Mouse (Mus musculus) heart, embryonic 12.5 days (tissue): ENCODE results near the gene Ccdc162. TPM values are rescaled to one million over a fixed set of nuclear protein-coding genes. Genes with fewer than 3 reads are reported as not detected.
"Not testable (repeated sequence)": the region's sequence is repeated elsewhere in the genome, so short reads cannot be mapped to it uniquely, and the experiment has no call there.

Experiments used
- ATAC-seq: fragments of 200-750 bp; cut with Nextera tagmentation; 2 replicates; pipeline ENCODE4 v1.8.0; 2017; ENCODE audit warnings: moderate TSS enrichment, moderate library complexity; ENCODE audit not compliant: insufficient number of reproducible peaks, low FRiP score
- H3K27ac ChIP-seq: fragments of 300-500 bp; sonication (generic); 2 replicates; pipeline ENCODE4 v1.5.1; 2016; ENCODE audit warnings: mild to moderate bottlenecking, moderate library complexity; ENCODE audit not compliant: poor library complexity, severe bottlenecking
- H3K27me3 ChIP-seq: fragments of 300-500 bp; sonication (generic); replicated peaks from 2 replicates; pipeline ENCODE4 v1.6.1; 2016; ENCODE audit warnings: mild to moderate bottlenecking, moderate library complexity
- H3K36me3 ChIP-seq: fragments of 300-500 bp; sonication (generic); 2 replicates; pipeline ENCODE4 v1.6.1; 2016; ENCODE audit warnings: mild to moderate bottlenecking, moderate library complexity
- H3K4me1 ChIP-seq: fragments of 300-500 bp; sonication (generic); replicated peaks from 2 replicates; pipeline ENCODE4 v1.6.1; 2016; ENCODE audit warnings: mild to moderate bottlenecking
- H3K4me2 ChIP-seq: fragments of 300-500 bp; sonication (generic); 2 replicates; pipeline ENCODE4 v1.6.1; 2016; ENCODE audit warnings: mild to moderate bottlenecking, moderate library complexity
- H3K4me3 ChIP-seq: fragments of 300-500 bp; sonication (generic); 2 replicates; pipeline ENCODE4 v1.5.1; 2016; ENCODE audit warnings: mild to moderate bottlenecking
- H3K9ac ChIP-seq: fragments of 300-500 bp; sonication (generic); 2 replicates; pipeline ENCODE4 v1.6.1; 2016; ENCODE audit warnings: mild to moderate bottlenecking, moderate library complexity
- H3K9me3 ChIP-seq: fragments of 300-500 bp; sonication (generic); replicated peaks from 2 replicates; pipeline ENCODE4 v1.6.1; 2016; ENCODE audit warnings: mild to moderate bottlenecking, moderate library complexity
- WGBS: fragments of 180-500 bp; shearing (Covaris S2); methylation state at CpG from one replicate; pipeline ENCODE4 v1.1.7; 2016; 5-methylcytosine and 5-hydroxymethylcytosine counted together
- polyA plus RNA-seq: library from polyadenylated mRNA; unstranded; fragments of >200 nt; fragmentation: Nextera tagmentation; extraction: Ambion mirVana; gene quantifications from 2 replicates; pipeline ENCODE4 v1.2.1, GENCODE M21; 2016

The Ccdc162 gene
- polyA plus RNA-seq, 1 experiment from 2014 or later, result 0.34 TPM

DNA sequence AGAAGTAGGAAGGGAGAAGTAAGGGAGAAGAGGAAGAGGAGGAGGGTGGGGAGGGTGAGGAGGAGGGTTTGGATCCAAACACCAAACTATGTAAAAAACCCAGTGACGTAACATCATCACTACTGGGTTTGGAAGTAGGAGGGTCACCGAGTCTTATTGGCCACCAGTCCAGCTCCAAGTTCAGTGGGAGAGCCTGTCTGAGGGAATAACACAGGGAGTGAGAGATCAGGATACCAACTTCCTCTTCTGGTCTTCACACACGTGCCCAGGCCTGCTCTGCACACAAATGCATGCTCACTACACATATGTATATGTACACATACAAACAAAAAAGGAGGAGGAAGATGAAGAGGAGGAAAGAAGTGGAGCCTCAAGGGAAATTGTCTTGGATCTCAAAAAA lies 42.1 kb downstream of the Ccdc162 start:
- H3K4me2 ChIP-seq, result no peak overlapping the region
- H3K9ac ChIP-seq, result no peak overlapping the region
- no peak overlapping the region for H3K4me3 ChIP-seq
- 84% methylated on average over 3 of the region's 3 CpGs for WGBS
- no peaks in the 10 kb centered on the region for H3K27me3 ChIP-seq
- peaks cover 8% of the 10 kb centered on the region; the same call in 1 of the 2 replicates for H3K4me1 ChIP-seq
- no peak for ATAC-seq
- no peaks in the 10 kb centered on the region for H3K36me3 ChIP-seq
- H3K27ac ChIP-seq, result no peak overlapping the region
- no peaks in the 10 kb centered on the region for H3K9me3 ChIP-seq

DNA sequence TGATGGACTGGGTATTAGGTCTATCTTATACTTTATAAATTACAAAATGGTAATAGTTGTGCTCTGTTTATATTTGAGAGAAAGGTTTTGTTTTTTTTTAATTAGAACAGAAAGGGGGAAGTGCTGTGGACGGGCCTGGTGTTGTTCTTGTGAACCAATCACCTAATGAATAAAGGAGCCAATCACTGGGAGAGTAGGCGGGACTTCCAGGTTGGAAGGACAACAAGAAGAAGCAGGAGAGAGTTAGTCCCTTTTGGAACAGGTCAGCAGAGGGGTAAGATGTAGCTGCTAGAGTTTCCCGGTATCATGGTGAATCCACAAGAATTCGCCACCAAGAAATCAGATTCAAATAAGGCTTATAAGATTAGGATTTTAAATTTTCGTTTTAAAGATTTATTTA lies 46.2 kb downstream of the Ccdc162 start:
- Histone ChIP-seq H3K36me3 (no peaks in the 10 kb centered on the region), H3K4me1 (no peaks in the 10 kb centered on the region), H3K9me3 (no peaks in the 10 kb centered on the region), H3K27me3 (no peaks in the 10 kb centered on the region), H3K4me2 (no peak overlapping the region), H3K27ac (no peak overlapping the region), H3K4me3 (no peak overlapping the region), H3K9ac (no peak overlapping the region)
- 71% methylated on average over 5 of the region's 5 CpGs for WGBS
- ATAC-seq, result no peak

DNA sequence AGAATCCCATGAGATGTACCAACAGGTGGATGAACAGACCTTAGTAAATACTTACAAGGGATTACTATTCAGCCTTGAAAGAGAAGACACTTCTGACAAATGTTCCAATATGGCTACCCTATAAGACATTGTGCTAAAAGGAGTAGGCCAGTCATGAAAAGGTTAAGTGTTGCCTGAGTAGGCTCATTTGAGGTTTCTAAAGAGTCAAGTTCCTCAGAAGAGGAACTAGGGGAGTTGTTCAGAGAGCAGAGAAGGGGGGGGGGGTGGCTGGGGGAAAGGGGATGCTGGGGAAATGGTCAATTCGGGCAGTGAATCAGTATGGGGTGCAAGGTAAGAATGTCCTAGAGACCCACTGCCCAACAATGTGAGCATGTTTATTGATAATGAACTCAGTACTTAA lies 50.9 kb downstream of the Ccdc162 start:
- Histone ChIP-seq H3K36me3 (no peaks in the 10 kb centered on the region), H3K4me2 (no peak overlapping the region), H3K4me1 (no peaks in the 10 kb centered on the region), H3K27ac (no peak overlapping the region), H3K9me3 (no peaks in the 10 kb centered on the region), H3K4me3 (no peak overlapping the region), H3K27me3 (no peaks in the 10 kb centered on the region), H3K9ac (no peak overlapping the region)
- no peak for ATAC-seq
- WGBS, result 90% methylated on average over 1 of the region's 1 CpGs

GRCm38 (mm10) chr10:41659671-41660070 lies 56.8 kb downstream of the Ccdc162 start:
- not testable (repeated sequence) for H3K4me3 ChIP-seq, H3K9me3 ChIP-seq, H3K4me1 ChIP-seq, H3K4me2 ChIP-seq, ATAC-seq, H3K27ac ChIP-seq, H3K27me3 ChIP-seq, H3K9ac ChIP-seq, H3K36me3 ChIP-seq
- 90% methylated on average over 6 of the region's 6 CpGs for WGBS

- H3K9me3 ChIP-seq, H3K27me3 ChIP-seq, H3K27ac ChIP-seq, ATAC-seq, H3K36me3 ChIP-seq, H3K4me2 ChIP-seq, H3K4me3 ChIP-seq, H3K9ac ChIP-seq: not testable (repeated sequence)
- peaks cover 21% of the 10 kb centered on the region for H3K4me1 ChIP-seq
Measured at GRCm38 (mm10) chr10:41655684-41656083, 60.8 kb downstream of the Ccdc162 start.

DNA sequence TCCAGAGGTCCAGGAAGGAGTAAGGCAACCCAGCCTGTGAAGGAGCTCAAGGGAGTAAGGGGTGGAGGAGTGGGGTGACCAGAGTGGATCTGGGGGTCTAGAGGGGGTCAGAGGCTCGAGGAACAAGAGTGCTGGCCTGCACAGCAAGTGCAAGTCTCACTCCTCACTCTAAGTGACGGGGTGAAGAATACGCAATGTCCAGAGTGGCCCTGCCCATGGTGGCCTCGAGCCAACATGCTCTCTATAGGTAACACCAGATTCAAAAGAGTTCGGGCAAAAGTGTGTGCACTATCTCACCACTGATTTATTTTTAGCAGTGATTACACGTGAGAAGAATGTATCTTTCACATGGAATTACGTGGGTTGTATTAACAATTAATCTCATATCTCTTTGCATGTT lies 63.4 kb downstream of the Ccdc162 start:
- Histone ChIP-seq H3K27ac (no peak overlapping the region), H3K4me2 (no peak overlapping the region), H3K9me3 (no peaks in the 10 kb centered on the region), H3K36me3 (no peaks in the 10 kb centered on the region), H3K27me3 (0 out of 2 replicates have a peak, but pooled peaks cover 3% of the 10 kb centered on the region), H3K4me3 (no peak overlapping the region), H3K4me1 (peaks cover 21% of the 10 kb centered on the region), H3K9ac (no peak overlapping the region)
- 42% methylated on average over 7 of the region's 7 CpGs for WGBS
- ATAC-seq, result no peak

DNA sequence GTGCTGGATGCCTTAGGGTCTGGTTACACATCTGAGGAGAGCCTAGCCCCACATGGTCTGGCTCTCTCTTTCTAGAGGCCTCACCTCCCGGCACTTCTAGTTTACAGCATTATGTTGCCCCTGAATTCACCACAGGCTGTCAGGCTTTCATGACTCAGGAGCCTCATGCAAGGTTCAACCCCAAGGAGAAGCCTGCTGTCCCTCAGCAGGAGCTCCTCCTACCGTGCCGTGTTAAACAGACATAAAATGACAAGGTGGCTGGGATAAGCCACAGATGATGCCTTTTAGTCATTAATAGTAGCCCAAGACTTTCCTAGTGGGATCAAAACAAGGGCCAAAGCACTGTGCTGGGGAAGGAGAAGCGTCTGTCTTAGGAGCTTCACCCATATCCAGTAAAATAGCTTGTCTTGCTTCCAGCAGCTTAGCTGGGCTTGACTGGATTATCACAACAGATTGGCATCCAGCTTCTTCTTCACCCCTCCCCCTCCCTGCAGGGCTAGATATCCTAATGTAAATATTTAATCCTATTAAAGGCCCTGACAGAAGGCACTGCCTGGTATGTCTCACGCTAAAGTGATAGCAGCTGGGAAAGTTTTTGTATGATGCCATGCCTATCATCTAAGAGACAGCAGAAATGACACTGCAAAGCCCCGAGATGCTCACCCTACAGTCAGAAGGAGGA lies 64.2 kb downstream of the Ccdc162 start:
- Histone ChIP-seq H3K27me3 (no peaks in the 10 kb centered on the region), H3K27ac (0 out of 2 replicates have a peak overlapping the region, but pooled peaks have one; percentile 18), H3K4me3 (no peak overlapping the region), H3K4me1 (peaks cover 21% of the 10 kb centered on the region), H3K36me3 (no peaks in the 10 kb centered on the region), H3K4me2 (no peak overlapping the region), H3K9me3 (no peaks in the 10 kb centered on the region), H3K9ac (no peak overlapping the region)
- no peak for ATAC-seq
- WGBS, result 15% methylated on average over 6 of the region's 6 CpGs

GRCm38 (mm10) chr10:41651532-41651931 lies 64.9 kb downstream of the Ccdc162 start:
- Histone ChIP-seq H3K4me1 (peaks cover 21% of the 10 kb centered on the region), H3K4me3 (no peak overlapping the region), H3K4me2 (no peak overlapping the region), H3K9ac (no peak overlapping the region), H3K27me3 (no peaks in the 10 kb centered on the region), H3K36me3 (no peaks in the 10 kb centered on the region), H3K9me3 (no peaks in the 10 kb centered on the region), H3K27ac (0 out of 2 replicates have a peak overlapping the region, but pooled peaks have one; percentile 18)
- whole genome bisulfite sequencing, result 81% methylated on average over 3 of the region's 3 CpGs
- ATAC-seq, result no peak

GRCm38 (mm10) chr10:41649186-41649585 lies 67.2 kb downstream of the Ccdc162 start:
- Histone ChIP-seq H3K27ac (no peak overlapping the region), H3K9ac (no peak overlapping the region), H3K4me3 (no peak overlapping the region), H3K9me3 (no peaks in the 10 kb centered on the region), H3K36me3 (no peaks in the 10 kb centered on the region), H3K27me3 (no peaks in the 10 kb centered on the region), H3K4me1 (peaks cover 21% of the 10 kb centered on the region), H3K4me2 (no peak overlapping the region)
- WGBS, result 81% methylated on average over 4 of the region's 5 CpGs
- ATAC-seq, result no peak

DNA sequence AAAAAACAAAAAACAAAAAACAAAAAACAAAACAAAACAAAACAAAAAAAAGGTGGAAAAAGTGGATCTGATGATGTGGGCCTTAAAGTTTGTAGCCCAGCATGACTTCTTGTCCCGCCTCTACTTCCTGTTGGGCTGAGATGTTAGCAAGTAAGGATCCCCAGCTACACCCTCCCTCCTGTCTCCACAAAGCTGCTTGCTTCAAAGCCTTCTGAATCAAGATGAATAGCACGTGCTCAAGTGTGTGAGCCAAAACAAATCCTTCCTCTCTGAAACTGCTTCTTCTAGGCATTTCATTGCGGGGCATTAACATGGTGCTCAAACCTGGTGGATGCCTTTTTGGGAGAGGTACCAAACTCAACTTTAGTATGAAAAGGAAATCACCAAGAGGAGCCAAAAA lies 77.7 kb downstream of the Ccdc162 start:
- Histone ChIP-seq H3K9ac (no peak overlapping the region), H3K27ac (no peak overlapping the region), H3K27me3 (no peaks in the 10 kb centered on the region), H3K36me3 (no peaks in the 10 kb centered on the region), H3K4me3 (no peak overlapping the region), H3K4me1 (0 out of 2 replicates have a peak, but pooled peaks cover 3% of the 10 kb centered on the region), H3K9me3 (no peaks in the 10 kb centered on the region), H3K4me2 (no peak overlapping the region)
- WGBS, result 58% methylated on average over 3 of the region's 3 CpGs
- no peak for ATAC-seq

GRCm38 (mm10) chr10:41635276-41636033 lies 81.0 kb downstream of the Ccdc162 start:
- H3K4me1 ChIP-seq, result 0 out of 2 replicates have a peak, but pooled peaks cover 3% of the 10 kb centered on the region
- H3K9me3 ChIP-seq, result 0 out of 2 replicates have a peak, but pooled peaks cover 2% of the 10 kb centered on the region
- no peak overlapping the region for H3K9ac ChIP-seq
- H3K27me3 ChIP-seq, result no peaks in the 10 kb centered on the region
- no peaks in the 10 kb centered on the region for H3K36me3 ChIP-seq
- WGBS, result 68% methylated on average over 9 of the region's 9 CpGs
- H3K27ac ChIP-seq, result no peak overlapping the region
- H3K4me2 ChIP-seq, result no peak overlapping the region
- no peak overlapping the region for H3K4me3 ChIP-seq
- ATAC-seq, result no peak
